Mouse (Mus musculus): ENCODE measurements around the gene Igsf8. TPM values are rescaled to one million over a fixed set of nuclear protein-coding genes. Genes with fewer than 3 reads are reported as not detected.

Gene Igsf8
- polyA plus RNA-seq, 1 experiment: 90.8 TPM

- TF ChIP-seq CTCF (IDR thresholded peaks at IDR 0.05; ENCODE audit: extremely low read depth, insufficient read length, insufficient replicate concordance, low read depth, low read length) (no peak), POLR2A (IDR thresholded peaks at IDR 0.05; ENCODE audit: low read depth, low read length) (no peak)
- no peaks in the 10 kb centered on the region for H3K36me3 ChIP-seq (ENCODE audit: control insufficient read depth, insufficient read depth, low read length)
Observed at GRCm38 (mm10) chr1:172344820-172345219, 83.4 kb downstream of the Igsf8 start.

GRCm38 (mm10) chr1:172346707-172347106, 85.3 kb downstream of the Igsf8 start:
- TF ChIP-seq CTCF (IDR thresholded peaks at IDR 0.05; ENCODE audit: extremely low read depth, insufficient read length, insufficient replicate concordance, low read depth, low read length) (no peak), POLR2A (IDR thresholded peaks at IDR 0.05; ENCODE audit: low read depth, low read length) (no peak)
- Histone ChIP-seq H3K27ac (ENCODE audit: insufficient read depth, low read depth, low read length) (peak overlapping the region; percentile 0; the same call in 1 of the 2 replicates), H3K4me3 (ENCODE audit: low read depth, low read length) (no peak overlapping the region), H3K27me3 (ENCODE audit: control insufficient read depth, insufficient read depth, low read length) (peaks cover 16% of the 10 kb centered on the region; the same call in 1 of the 2 replicates), H3K4me1 (ENCODE audit: control insufficient read depth, insufficient read depth, insufficient read length, low read length) (no peaks in the 10 kb centered on the region; the same call in 1 of the 2 replicates), H3K36me3 (ENCODE audit: control insufficient read depth, insufficient read depth, low read length) (no peaks in the 10 kb centered on the region)
- WGBS: 75% methylated on average over 10 of the region's 10 CpGs

More at GRCm38 (mm10) chr1:172344820-172345219, 83.4 kb downstream of the Igsf8 start:
- H3K4me3 ChIP-seq (ENCODE audit: low read depth, low read length): no peak overlapping the region
- 23% methylated on average over 7 of the region's 7 CpGs for WGBS
- H3K27me3 ChIP-seq (ENCODE audit: control insufficient read depth, insufficient read depth, low read length): peaks cover 26% of the 10 kb centered on the region
- H3K27ac ChIP-seq (ENCODE audit: insufficient read depth, low read depth, low read length): no peak overlapping the region
- no peaks in the 10 kb centered on the region; the same call in none of the 2 replicates for H3K4me1 ChIP-seq (ENCODE audit: control insufficient read depth, insufficient read depth, insufficient read length, low read length)

DNA sequence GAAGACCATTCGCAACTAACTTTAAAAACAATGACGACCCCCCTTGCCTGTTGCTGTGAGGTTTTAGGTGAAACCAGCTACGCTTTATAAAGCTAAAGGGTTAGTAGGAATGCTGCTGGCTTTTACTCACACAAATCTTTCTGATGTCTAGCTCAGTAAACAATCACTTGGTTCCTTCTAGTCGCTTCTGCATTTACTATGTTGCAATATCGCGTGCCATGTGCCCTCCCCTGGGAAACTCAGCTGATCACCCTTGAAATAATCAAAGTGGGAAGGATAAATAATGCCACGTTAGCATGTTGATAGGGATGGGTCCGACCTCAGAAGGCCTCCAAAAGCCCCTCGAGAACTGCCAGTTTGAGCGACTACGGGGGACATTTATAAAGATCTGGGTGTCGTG, 85.9 kb downstream of the Igsf8 start:
- 78% methylated on average over 12 of the region's 12 CpGs for WGBS
- peak overlapping the region; percentile 27; the same call in 1 of the 2 replicates for H3K27ac ChIP-seq (ENCODE audit: insufficient read depth, low read depth, low read length)

GRCm38 (mm10) chr1:172349504-172349903, 88.1 kb downstream of the Igsf8 start:
- H3K36me3 ChIP-seq (ENCODE audit: control insufficient read depth, insufficient read depth, low read length): no peaks in the 10 kb centered on the region
- H3K4me3 ChIP-seq (ENCODE audit: low read depth, low read length): no peak overlapping the region
- H3K4me1 ChIP-seq (ENCODE audit: control insufficient read depth, insufficient read depth, insufficient read length, low read length): no peaks in the 10 kb centered on the region; the same call in 1 of the 2 replicates
- H3K27ac ChIP-seq (ENCODE audit: insufficient read depth, low read depth, low read length): no peak overlapping the region
- 80% methylated on average over 5 of the region's 5 CpGs for WGBS
- H3K27me3 ChIP-seq (ENCODE audit: control insufficient read depth, insufficient read depth, low read length): 0 out of 2 replicates have a peak, but pooled peaks cover 4% of the 10 kb centered on the region
- TF ChIP-seq POLR2A (IDR thresholded peaks at IDR 0.05; ENCODE audit: low read depth, low read length) (no peak), CTCF (IDR thresholded peaks at IDR 0.05; ENCODE audit: extremely low read depth, insufficient read length, insufficient replicate concordance, low read depth, low read length) (no peak)

More for the DNA sequence above, 85.9 kb downstream of the Igsf8 start:
- TF ChIP-seq POLR2A (IDR thresholded peaks at IDR 0.05; ENCODE audit: low read depth, low read length) (no peak), CTCF (IDR thresholded peaks at IDR 0.05; ENCODE audit: extremely low read depth, insufficient read length, insufficient replicate concordance, low read depth, low read length) (no peak)
- Histone ChIP-seq H3K4me3 (ENCODE audit: low read depth, low read length) (no peak overlapping the region), H3K36me3 (ENCODE audit: control insufficient read depth, insufficient read depth, low read length) (no peaks in the 10 kb centered on the region), H3K27me3 (ENCODE audit: control insufficient read depth, insufficient read depth, low read length) (peaks cover 9% of the 10 kb centered on the region; the same call in 1 of the 2 replicates), H3K4me1 (ENCODE audit: control insufficient read depth, insufficient read depth, insufficient read length, low read length) (no peaks in the 10 kb centered on the region; the same call in 1 of the 2 replicates)

- TF ChIP-seq POLR2A (IDR thresholded peaks at IDR 0.05; ENCODE audit: low read depth, low read length) (no peak), CTCF (IDR thresholded peaks at IDR 0.05; ENCODE audit: extremely low read depth, insufficient read length, insufficient replicate concordance, low read depth, low read length) (no peak)
- Histone ChIP-seq H3K4me1 (ENCODE audit: control insufficient read depth, insufficient read depth, insufficient read length, low read length) (no peaks in the 10 kb centered on the region; the same call in 1 of the 2 replicates), H3K27ac (ENCODE audit: insufficient read depth, low read depth, low read length) (no peak overlapping the region), H3K27me3 (ENCODE audit: control insufficient read depth, insufficient read depth, low read length) (0 out of 2 replicates have a peak, but pooled peaks cover 4% of the 10 kb centered on the region), H3K4me3 (ENCODE audit: low read depth, low read length) (no peak overlapping the region), H3K36me3 (ENCODE audit: control insufficient read depth, insufficient read depth, low read length) (no peaks in the 10 kb centered on the region)
- 30% methylated on average over 19 of the region's 19 CpGs for WGBS
Observed at GRCm38 (mm10) chr1:172349916-172350812, 88.7 kb downstream of the Igsf8 start.

DNA sequence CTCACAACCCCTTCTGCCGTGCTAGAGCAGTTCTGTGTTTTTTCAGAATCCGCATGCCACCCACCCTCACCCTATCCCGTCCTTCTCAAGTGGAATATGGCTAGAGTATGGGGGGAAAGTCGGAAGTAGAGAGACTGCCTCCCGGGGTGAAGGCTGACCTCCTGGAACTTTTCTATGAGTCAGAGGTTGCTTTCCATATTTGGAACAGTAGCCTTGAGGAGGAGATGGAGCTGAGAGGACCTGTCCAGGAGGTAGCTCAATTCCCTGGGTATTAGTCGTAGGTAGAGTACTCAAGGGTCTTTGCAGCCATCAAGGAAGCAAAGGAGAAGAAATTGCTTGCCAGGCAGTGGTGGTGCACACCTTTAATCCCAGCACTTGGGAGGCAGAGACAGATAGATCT, 90.6 kb downstream of the Igsf8 start:
- Histone ChIP-seq H3K36me3 (ENCODE audit: control insufficient read depth, insufficient read depth, low read length) (no peaks in the 10 kb centered on the region), H3K4me3 (ENCODE audit: low read depth, low read length) (no peak overlapping the region), H3K4me1 (ENCODE audit: control insufficient read depth, insufficient read depth, insufficient read length, low read length) (no peaks in the 10 kb centered on the region), H3K27me3 (ENCODE audit: control insufficient read depth, insufficient read depth, low read length) (peaks cover 8% of the 10 kb centered on the region; the same call in 1 of the 2 replicates), H3K27ac (ENCODE audit: insufficient read depth, low read depth, low read length) (0 out of 2 replicates have a peak overlapping the region, but pooled peaks have one; percentile 2)
- TF ChIP-seq POLR2A (IDR thresholded peaks at IDR 0.05; ENCODE audit: low read depth, low read length) (no peak), CTCF (IDR thresholded peaks at IDR 0.05; ENCODE audit: extremely low read depth, insufficient read length, insufficient replicate concordance, low read depth, low read length) (no peak)
- WGBS: 68% methylated on average over 6 of the region's 6 CpGs

GRCm38 (mm10) chr1:172352453-172352852, 91.0 kb downstream of the Igsf8 start:
- Histone ChIP-seq H3K4me1 (ENCODE audit: control insufficient read depth, insufficient read depth, insufficient read length, low read length) (no peaks in the 10 kb centered on the region), H3K27ac (ENCODE audit: insufficient read depth, low read depth, low read length) (no peak overlapping the region), H3K27me3 (ENCODE audit: control insufficient read depth, insufficient read depth, low read length) (peaks cover 8% of the 10 kb centered on the region; the same call in 1 of the 2 replicates), H3K4me3 (ENCODE audit: low read depth, low read length) (no peak overlapping the region), H3K36me3 (ENCODE audit: control insufficient read depth, insufficient read depth, low read length) (no peaks in the 10 kb centered on the region)
- no peak for TF ChIP-seq POLR2A (IDR thresholded peaks at IDR 0.05; ENCODE audit: low read depth, low read length)
- no peak for TF ChIP-seq CTCF (IDR thresholded peaks at IDR 0.05; ENCODE audit: extremely low read depth, insufficient read length, insufficient replicate concordance, low read depth, low read length)
- 80% methylated on average over 3 of the region's 3 CpGs for WGBS
